Mouse (Mus musculus) brain, embryonic 14.5 days (tissue): ENCODE results near the gene Slc26a11.

Experiments
- CTCF ChIP-seq: fragments of 200-500 bp; IDR thresholded peaks from 2 replicates; pipeline ENCODE4 v1.5.1; 2012; ENCODE audit warnings: inconsistent platforms, mild to moderate bottlenecking, moderate library complexity, borderline replicate concordance; ENCODE audit not compliant: insufficient read depth, insufficient read length; ENCODE audit errors: extremely low read depth
- POLR2A ChIP-seq: fragments of 200-500 bp; IDR thresholded peaks from 2 replicates; pipeline ENCODE4 v1.6.1; 2012; ENCODE audit warnings: mild to moderate bottlenecking, inconsistent platforms, borderline replicate concordance; ENCODE audit not compliant: poor library complexity, insufficient read depth, insufficient read length, severe bottlenecking; ENCODE audit errors: extremely low read depth

DNA sequence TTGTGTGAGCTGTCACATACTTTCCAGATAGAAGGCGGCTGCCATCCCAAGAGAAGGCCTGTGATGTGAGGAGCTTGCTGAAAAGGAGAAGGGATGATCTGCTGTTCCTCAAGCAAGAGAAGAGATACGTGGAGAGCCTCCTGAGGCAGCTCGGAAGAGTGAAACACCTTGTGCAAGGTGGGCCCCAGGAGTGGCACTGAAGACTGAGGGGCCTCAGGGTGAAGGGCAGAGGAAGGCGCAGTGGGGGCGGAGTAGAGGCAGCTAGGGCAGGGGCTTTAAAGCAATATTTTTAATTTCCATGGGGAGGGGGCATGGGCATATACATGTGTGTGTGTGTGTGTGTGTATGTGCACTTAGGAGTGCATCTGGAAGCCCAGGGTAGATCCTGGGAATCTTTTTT lies 72.6 kb downstream of the Slc26a11 start:
- TF ChIP-seq CTCF (no peak), POLR2A (no peak)
